Mouse (Mus musculus) CH12F3 (cell line): ENCODE measurements around the gene Olfr654.

Experiments
- in situ Hi-C: fragments of 300-500 bp; cut with MboI; formaldehyde crosslinking; loops from 2 replicates; pipeline ENCODE4 v1.14.3; 2020; ENCODE audit warnings: low sequenced_read_pairs

Olfr654 gene

DNA sequence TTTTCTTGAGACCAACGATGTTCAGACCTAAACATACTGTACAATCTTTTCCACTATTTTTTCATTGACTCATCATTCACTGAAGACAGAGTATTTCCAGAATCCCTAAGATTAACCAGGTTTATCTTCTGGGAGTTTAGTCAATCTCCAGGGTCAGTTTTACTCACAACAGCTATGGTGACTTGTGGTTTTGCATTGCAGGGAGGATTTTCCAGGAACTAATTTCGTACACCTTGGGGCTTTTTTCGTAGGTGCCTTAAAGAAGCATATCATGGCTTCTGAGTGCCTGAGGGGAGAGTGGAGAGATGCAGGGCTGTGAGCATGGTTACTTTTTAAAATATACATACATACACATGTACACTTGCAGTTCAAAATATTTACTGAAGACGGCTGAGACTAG is at the start of gene Olfr654:
Gene Olfr654 (plus strand): TSS at position 301 of the 400 bp plus-strand sequence.
- in situ Hi-C loops = no loop called here

DNA sequence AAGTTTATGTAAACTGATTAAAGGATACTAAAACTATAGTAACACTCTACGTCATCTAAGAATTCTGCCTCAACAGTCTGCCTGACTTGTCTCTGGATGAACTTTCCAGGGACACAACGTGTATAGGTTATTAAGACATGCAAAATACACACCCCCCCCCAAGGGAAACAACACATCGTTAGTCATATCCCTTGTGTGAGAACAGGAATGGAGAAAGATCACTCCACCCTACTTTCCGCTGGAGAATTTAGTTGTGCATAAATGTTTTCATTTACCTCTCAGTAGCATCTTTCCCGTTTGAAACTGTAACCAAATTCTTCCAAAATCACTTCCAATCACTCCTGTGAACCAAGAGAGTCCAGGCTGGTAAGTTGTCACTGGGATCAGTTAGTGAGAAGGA is 37.0 kb upstream of the Olfr654 start, which contains the start of gene Olfr651:
Gene Olfr651 (plus strand): TSS at position 301 of the 400 bp plus-strand sequence.
- in situ Hi-C loops = no loop called here

DNA sequence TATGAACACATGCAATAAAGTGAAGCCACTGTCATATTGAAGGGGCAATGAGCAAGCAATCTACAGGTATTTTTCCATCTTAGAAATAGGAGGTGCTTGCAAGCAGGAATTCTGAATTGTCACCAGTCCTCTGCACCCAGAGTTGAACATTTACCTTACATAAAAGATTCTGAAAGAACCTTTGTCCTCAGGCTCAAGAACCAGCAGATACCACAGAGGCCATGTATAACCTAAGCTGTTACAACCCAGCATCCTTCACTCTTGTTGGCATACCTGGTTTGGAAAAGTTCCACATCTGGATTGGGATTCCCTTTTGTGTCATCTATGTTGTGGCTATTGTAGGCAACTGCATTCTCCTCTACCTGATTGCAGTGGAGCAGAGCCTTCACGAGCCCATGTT is 34.1 kb upstream of the Olfr654 start:
- in situ Hi-C loops = no loop called here

DNA sequence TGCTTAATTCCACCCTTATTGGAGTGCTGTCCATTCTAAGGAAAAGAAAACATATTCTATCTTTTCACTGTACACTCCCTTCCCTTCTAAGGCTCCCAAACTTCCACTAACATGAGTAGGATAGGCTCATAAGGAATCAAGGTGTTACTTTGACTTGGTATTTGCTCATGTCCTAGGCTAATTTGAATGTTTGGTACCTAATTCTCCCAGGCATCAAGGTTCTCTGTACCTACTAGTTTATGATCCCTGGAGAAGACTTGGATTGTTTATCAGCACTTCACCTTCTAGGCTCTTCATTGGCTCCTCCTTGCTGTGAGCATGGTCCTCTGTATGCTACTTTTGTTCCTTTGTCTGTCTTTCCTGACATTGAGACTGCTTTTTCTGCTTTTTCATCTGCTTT is 26.2 kb upstream of the Olfr654 start, which contains the start of gene Olfr652:
Gene Olfr652 (plus strand): TSS at position 301 of the 400 bp plus-strand sequence.
- in situ Hi-C loops = no loop called here

DNA sequence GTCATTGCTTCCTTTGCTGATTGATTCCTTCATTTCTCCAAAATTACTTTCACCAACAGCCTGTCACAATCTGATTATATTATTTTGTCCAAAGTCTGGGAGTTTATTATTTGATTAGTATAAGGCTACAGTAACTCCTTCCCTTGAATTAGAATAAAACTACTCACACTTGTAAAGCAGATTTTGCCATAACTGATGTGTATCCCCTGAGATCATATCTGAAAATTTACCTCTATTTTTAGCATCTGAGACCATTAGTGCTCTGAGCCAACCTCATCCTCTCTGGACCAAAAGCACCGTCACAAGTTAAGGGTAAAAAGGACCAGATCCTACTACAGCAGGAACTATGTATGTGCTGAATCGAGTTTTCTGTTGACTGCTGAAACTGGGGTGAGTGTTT is 9.8 kb upstream of the Olfr654 start, which contains the start of gene Olfr653:
Gene Olfr653 (plus strand): TSS at position 301 of the 400 bp plus-strand sequence.
- in situ Hi-C loops = no loop called here

DNA sequence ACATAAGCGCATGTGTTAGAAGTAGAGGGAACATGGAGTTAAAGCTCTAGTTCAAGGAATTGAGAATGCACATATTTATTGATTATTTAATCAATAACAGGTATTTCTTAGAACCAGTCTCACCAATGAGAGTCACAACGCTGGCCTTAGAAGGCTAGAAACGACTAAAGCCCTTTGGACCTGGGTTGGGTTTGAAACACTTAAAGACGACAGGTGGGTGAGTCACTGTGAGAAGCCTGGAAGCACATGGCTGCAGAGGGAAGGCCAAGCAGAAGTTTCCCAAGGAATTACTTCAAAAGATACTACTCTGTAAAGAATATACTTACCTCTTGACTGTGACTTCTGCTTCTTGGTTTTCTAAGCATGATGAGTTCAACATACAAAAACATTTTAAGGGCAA is 6.0 kb upstream of the Olfr654 start:
- in situ Hi-C loops = no loop called here

DNA sequence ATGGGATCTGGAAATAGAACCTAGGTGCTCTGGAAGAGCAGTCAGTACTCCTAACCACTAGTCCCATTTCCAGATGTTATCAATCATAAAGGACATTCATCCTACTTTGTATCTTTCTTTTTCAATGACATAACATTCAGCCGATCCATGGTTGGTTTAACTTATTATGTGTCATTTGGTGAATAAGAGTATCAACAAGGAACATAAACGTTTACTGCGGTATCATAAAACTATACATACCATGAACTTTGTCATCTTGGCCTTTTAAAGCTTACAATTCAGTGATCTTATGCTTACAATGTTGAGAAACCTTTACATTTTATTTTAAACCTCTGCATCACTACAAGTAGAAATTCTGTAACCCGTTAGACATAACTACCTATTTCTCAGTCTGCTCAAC is 5.4 kb upstream of the Olfr654 start:
- in situ Hi-C loops = no loop called here

DNA sequence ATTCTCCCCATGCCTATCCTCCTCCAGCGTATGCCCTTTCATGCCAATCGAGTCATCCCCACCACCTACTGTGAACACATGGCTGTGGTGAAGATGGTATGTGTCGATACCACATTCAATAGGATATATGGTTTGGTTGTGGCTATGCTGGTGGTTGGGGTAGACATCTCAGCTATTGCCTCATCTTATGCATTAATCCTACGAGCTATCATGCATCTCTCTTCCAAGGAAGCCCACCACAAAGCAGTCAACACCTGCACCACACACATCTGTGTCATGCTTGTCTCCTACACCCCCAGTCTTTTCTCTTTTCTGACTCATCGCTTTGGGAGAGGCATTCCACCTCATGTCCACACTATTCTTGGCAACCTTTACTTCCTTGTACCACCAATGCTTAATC is 1.4 kb downstream of the Olfr654 start:
- in situ Hi-C loops = no loop called here

DNA sequence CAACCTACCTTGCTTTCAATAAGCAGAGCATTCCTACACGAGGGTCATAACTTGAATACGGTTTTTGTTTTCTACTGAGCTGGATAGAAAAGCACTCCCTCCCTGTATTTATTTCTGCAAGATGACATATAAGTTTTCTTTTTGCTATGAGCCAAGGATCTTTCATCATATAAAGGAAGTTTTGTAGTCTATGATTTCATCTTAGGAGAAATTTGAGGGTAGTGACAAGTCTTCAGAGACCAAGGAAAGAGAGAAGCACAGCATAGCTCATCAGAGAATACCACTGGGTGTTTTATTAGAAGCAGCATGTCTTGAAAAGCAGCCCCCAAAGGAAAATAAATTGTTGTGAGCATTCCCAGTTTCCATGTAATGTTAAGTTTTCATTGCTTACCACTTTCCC is 14.9 kb downstream of the Olfr654 start, which contains the start of gene Olfr655:
Gene Olfr655 (minus strand): TSS at position 101 of the 400 bp plus-strand sequence.
- in situ Hi-C loops = no loop called here

DNA sequence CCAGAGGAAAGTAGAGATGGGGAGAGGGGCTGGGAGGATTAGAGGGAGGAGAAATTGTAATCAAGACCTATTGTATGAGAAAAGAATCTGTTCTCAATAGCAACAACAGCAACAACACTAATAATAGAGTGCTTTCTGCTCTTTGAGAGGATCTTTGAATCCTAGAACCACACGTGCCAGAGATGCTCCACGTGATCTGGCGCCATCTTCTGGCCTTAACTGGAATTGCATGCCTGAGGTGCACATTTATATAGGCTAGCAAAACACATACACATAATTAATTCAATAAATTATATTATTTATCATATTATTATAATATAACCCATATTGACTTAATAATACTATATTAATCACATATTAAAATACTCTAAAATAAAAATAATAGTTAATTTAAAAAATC is 16.3 kb downstream of the Olfr654 start:
- in situ Hi-C loops = no loop called here

DNA sequence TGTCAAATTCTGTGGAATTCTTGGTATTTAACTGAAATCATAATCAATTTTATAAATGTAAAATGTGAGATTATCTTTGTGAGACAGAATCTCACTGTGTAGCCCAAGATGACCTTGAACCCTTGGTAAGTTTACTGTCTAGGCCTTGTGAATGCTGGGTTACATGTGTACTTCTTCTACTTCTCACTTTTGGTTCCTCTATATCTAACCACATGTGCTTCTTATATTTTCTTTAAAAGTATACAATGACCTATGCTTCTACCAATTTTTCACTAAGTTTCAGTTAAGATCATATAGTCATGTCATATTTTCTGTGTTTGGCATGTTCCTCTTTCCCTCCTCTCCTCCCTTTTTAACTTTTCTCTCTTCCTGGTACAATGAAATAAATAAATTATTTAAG is 17.9 kb downstream of the Olfr654 start:
- in situ Hi-C loops = no loop called here

DNA sequence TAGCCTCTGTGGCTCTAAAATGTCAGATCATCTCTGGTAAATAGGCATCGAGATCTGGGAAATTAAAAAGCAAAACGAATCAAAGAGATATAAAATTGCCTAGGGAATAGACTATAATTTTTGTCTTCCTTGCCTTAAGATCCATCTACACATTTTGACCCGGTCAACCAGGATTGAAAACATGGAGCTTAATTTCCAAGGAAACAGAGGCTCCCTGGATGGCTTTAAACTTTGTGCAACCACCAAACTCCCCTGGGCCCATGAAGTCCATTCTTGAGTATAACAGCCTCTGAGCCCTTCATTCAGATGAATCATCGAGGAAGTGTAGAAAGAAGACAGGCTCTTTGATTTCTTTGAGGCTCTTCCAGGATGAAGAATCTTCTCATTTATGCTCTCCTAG is 26.8 kb downstream of the Olfr654 start, which contains the start of gene Olfr656:
Gene Olfr656 (plus strand): TSS at position 301 of the 400 bp plus-strand sequence.
- in situ Hi-C loops = no loop called here

DNA sequence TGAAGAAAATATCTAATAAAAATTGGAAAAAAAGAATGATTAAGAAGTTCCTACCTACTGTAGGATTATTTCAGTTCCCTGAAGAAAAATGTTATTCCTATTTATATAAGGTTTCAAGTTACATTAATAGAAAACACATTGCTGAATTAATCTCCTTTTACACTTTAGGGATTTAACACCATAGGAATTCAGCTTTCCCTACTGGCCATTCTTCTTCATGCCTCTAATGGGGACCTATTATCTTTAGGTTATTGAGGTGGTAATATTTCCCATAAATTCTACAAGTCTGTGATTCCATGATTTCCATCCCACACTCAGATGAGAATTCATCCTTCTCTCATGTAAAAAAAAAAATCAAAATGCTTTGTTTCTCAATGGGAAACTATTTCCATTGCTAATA is 37.7 kb downstream of the Olfr654 start, which contains the start of gene Olfr657:
Gene Olfr657 (plus strand): TSS at position 301 of the 400 bp plus-strand sequence.
- in situ Hi-C loops = no loop called here
